Mouse (Mus musculus) thymus, adult 2 months (tissue): ENCODE measurements around the gene Dctpp1.
A peak's percentile ranks its signal among the peaks of the same experiment; 100 is the strongest.

Source experiments
- CTCF ChIP-seq: fragments of 200-500 bp; IDR thresholded peaks from 2 replicates; pipeline ENCODE4 v1.5.1; 2012; ENCODE audit warnings: mild to moderate bottlenecking, control low read depth, low read length, moderate library complexity, borderline replicate concordance; ENCODE audit not compliant: control insufficient read depth, poor library complexity, insufficient read depth; ENCODE audit errors: extremely low read depth
- POLR2A ChIP-seq: fragments of 200-500 bp; IDR thresholded peaks from 2 replicates; pipeline ENCODE4 v1.6.1; 2012; ENCODE audit warnings: mild to moderate bottlenecking, low read length, control low read depth, moderate library complexity; ENCODE audit not compliant: control insufficient read depth, poor library complexity, insufficient read depth; ENCODE audit errors: extremely low read depth

DNA sequence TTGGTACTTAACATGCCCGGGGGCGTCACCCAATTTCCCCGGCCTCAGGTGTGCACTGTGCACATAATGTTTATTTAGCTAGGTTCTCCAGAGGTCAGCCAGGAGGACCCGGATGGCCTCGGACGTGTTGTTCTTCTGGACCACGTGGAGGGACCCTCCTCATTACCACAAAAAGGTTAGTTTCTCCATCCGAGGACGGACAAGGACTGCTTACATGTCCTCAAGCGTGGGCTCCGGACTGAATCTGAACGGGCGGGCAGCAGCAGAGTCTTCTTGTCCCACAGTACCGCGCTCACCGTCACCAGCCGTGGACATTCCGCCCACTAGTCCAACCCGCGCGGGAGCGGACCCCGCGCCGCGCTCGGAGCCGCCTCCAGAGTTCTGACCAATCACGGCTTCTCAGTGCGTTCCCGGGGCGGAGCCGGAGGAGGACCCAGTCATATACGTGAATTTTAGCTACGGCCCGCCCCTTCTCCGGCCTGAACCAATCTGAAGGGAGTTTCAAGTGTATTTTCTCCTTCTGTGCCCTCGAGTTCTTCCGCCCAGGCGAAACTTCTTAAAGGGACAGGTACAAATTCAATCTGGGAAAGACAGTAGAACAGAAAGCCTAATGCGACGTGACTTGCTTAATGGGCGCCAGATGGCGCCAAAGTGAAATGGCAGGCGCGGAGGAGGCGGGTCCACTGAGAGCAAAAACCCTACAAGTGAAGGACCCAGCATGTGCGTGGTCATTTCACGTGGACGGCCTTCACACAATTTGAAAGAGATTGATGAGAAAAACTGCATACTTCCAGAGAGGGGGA lies at the start of gene Dctpp1:
- peak; percentile 83; the same call in 1 of the 2 replicates for TF ChIP-seq CTCF
- TF ChIP-seq POLR2A: 0 out of 2 replicates have a peak, but pooled peaks have one; percentile 39
